Mouse (Mus musculus) heart, postnatal 0 days (tissue): ENCODE results near the gene Rbfox3.

Experiments
- CTCF ChIP-seq: IDR thresholded peaks from 2 replicates; pipeline ENCODE4 v1.5.1; 2016; ENCODE audit warnings: antibody characterized with exemption, control low read depth, low read depth
- EP300 ChIP-seq: IDR thresholded peaks from 2 replicates; pipeline ENCODE4 v1.6.1; 2016; ENCODE audit warnings: antibody characterized with exemption, low read depth

- TF ChIP-seq CTCF = peak; percentile 30
- TF ChIP-seq EP300 = no peak
Measured at GRCm38 (mm10) chr11:118634647-118635046, 276.8 kb downstream of the Rbfox3 start.
